20 mouse cellular contexts compared by ENCODE assay signal in the genomic region with DNA sequence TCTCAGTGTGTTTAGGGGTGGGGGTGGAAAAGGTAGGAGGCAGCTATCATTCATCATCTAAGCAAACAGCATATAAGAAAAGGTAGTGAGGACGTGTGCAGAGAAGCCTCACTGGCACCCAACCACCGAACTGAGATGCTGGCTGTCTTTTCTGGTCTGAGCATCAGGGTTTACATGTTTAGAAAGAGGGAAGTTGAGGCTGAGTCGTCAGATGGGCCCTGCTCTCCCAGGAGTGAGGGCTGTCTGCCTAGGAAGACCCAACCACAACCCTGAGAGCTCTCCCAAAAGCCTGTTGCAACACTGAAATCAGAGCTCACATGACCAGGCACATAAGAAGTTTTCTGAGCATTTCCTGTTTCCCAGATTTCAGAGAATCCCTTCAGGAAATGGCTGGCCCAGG.
DNase-seq lines count a peak whose midpoint lies in the region; ATAC-seq and TF ChIP-seq lines count a peak whose summit lies in the region.
"Had no signal": no experiment of that assay in that cellular context is flagged by ENCODE, and none has a peak within 500 bp of the region (broad histone marks: within the 10 kb centered on the region; RNA-seq: fewer than 3 reads in every experiment).

No protein-coding gene starts in this region.

- TF ChIP-seq EP300 in CH12.LX (IDR thresholded peaks at IDR 0.05; ENCODE audit: low read length) = peak; percentile 38; the same call in 1 of the 2 replicates
- no peak for TF ChIP-seq EP300 in stomach, postnatal 0 days (optimal IDR thresholded peaks at IDR 0.05)

- H3K4me1 ChIP-seq in spleen, adult 2 months (ENCODE audit: control insufficient read depth, insufficient read depth, insufficient read length) = peaks cover 39% of the 10 kb centered on the region
- peaks cover 46 to 91% of the 10 kb centered on the region in 2 experiments for H3K4me1 ChIP-seq in CH12.LX (ENCODE audit: control insufficient read depth in 1 of 2, insufficient read depth in 2 of 2)
- 0 out of 2 replicates have a peak, but pooled peaks cover 2% of the 10 kb centered on the region for H3K4me1 ChIP-seq in stomach, postnatal 0 days (replicated peaks; ENCODE audit: control insufficient read depth, insufficient read depth)
- 0 out of 2 replicates have a peak, but pooled peaks cover 11% of the 10 kb centered on the region for H3K4me1 ChIP-seq in kidney, embryonic 14.5 days (ENCODE audit: control insufficient read depth, insufficient read depth, low read length)

- peak; percentile 74 for ATAC-seq in common myeloid progenitor, adult 5-6 weeks (replicated peaks; ENCODE audit: low read depth, poor library complexity, severe bottlenecking)
- peak; percentile 87 for ATAC-seq in megakaryocyte progenitor cell, adult 5-6 weeks (replicated peaks; ENCODE audit: poor library complexity)
- no peak for ATAC-seq in stomach, postnatal 0 days (ENCODE audit: low FRiP score, low TSS enrichment)
- ATAC-seq in kidney, embryonic 14.5 days (ENCODE audit: low FRiP score, low TSS enrichment) = no peak
- ATAC-seq: forebrain, embryonic 15.5 days; hindbrain, postnatal 0 days had no signal

- TF ChIP-seq POLR2A in spleen, adult 2 months (IDR thresholded peaks at IDR 0.05; ENCODE audit: low read depth, low read length) = no peak
- no peak for TF ChIP-seq POLR2A in CH12.LX (IDR thresholded peaks at IDR 0.05; ENCODE audit: low read depth, low read length)

- TF ChIP-seq RAD21 in CH12.LX (IDR thresholded peaks at IDR 0.05; ENCODE audit: low read depth, low read length) = no peak

- peak overlapping the region; percentile 45 for H3K4me2 ChIP-seq in CH12.LX (ENCODE audit: insufficient read depth, low read depth, poor library complexity, severe bottlenecking)
- no peak overlapping the region for H3K4me2 ChIP-seq in stomach, postnatal 0 days (replicated peaks; ENCODE audit: low read depth)
- no peak overlapping the region for H3K4me2 ChIP-seq in kidney, embryonic 14.5 days (replicated peaks; ENCODE audit: low read depth, low read length)
- H3K4me2 ChIP-seq: embryonic facial prominence, embryonic 12.5 days; forebrain, embryonic 15.5 days; heart, embryonic 12.5 days; hindbrain, embryonic 13.5 days had no signal

- dilution Hi-C loops in CH12.LX (cut with MboI; ENCODE audit: extremely low pct_ligation_motif_present, extremely low pct_unique_long_range_greater_than_20kb, low sequenced_read_pairs) = no loop called here

- whole genome bisulfite sequencing in spleen, adult 2 months = 15% methylated on average over 3 of the region's 3 CpGs
- WGBS in stomach, postnatal 0 days = 67% methylated on average over 3 of the region's 3 CpGs
- WGBS in kidney, embryonic 14.5 days = 66% methylated on average over 3 of the region's 3 CpGs

- H3K27me3 ChIP-seq in spleen, adult 2 months (ENCODE audit: control insufficient read depth, insufficient read depth, low read length) = no peaks in the 10 kb centered on the region
- no peaks in the 10 kb centered on the region for H3K27me3 ChIP-seq in CH12.LX (replicated peaks)
- H3K27me3 ChIP-seq in stomach, postnatal 0 days (ENCODE audit: control insufficient read depth, insufficient read depth, low read length) = no peaks in the 10 kb centered on the region
- H3K27me3 ChIP-seq in kidney, embryonic 14.5 days (ENCODE audit: control insufficient read depth, insufficient read depth, low read length) = no peaks in the 10 kb centered on the region
- H3K27me3 ChIP-seq: embryonic facial prominence, embryonic 12.5 days; forebrain, embryonic 15.5 days; heart, embryonic 12.5 days; hindbrain, embryonic 13.5 days had no signal

- H3K36me3 ChIP-seq in spleen, adult 2 months (ENCODE audit: control insufficient read depth, insufficient read depth, low read length) = no peaks in the 10 kb centered on the region
- no peaks in the 10 kb centered on the region for H3K36me3 ChIP-seq in CH12.LX (replicated peaks in 1 of 2; ENCODE audit: control insufficient read depth in 1 of 2, insufficient read depth in 1 of 2, low read length in 1 of 2)
- H3K36me3 ChIP-seq in stomach, postnatal 0 days (ENCODE audit: control insufficient read depth, insufficient read depth, low read length) = no peaks in the 10 kb centered on the region
- H3K36me3 ChIP-seq in kidney, embryonic 14.5 days (ENCODE audit: control insufficient read depth, insufficient read depth, low read length) = no peaks in the 10 kb centered on the region
- H3K36me3 ChIP-seq: embryonic facial prominence, embryonic 12.5 days; forebrain, embryonic 15.5 days; heart, embryonic 12.5 days; hindbrain, embryonic 13.5 days had no signal

- H3K79me2 ChIP-seq in CH12.LX (replicated peaks; ENCODE audit: control insufficient read depth, extremely low read depth, insufficient read depth, poor library complexity, severe bottlenecking) = no peaks in the 10 kb centered on the region; the same call in 1 of the 2 replicates

- H3K9ac ChIP-seq in CH12.LX (ENCODE audit: insufficient read depth, low read depth) = peak overlapping the region; percentile 60
- H3K9ac ChIP-seq in stomach, postnatal 0 days (ENCODE audit: low read length) = no peak overlapping the region
- no peak overlapping the region for H3K9ac ChIP-seq in kidney, embryonic 14.5 days (ENCODE audit: low read depth, low read length)
- H3K9ac ChIP-seq: embryonic facial prominence, embryonic 12.5 days; forebrain, embryonic 15.5 days; heart, embryonic 12.5 days; hindbrain, embryonic 13.5 days had no signal

- in situ Hi-C loops in CH12.LX (cut with MboI; ENCODE audit: low pct_ligation_motif_present, low pct_unique_long_range_greater_than_20kb, low sequenced_read_pairs) = no loop called here

- no peak for TF ChIP-seq CTCF in spleen, adult 2 months (IDR thresholded peaks at IDR 0.05; ENCODE audit: extremely low read depth, insufficient read depth, insufficient read length, insufficient replicate concordance)
- TF ChIP-seq CTCF in CH12.LX (conservative IDR thresholded peaks at IDR 0.05 in 1 of 2, IDR thresholded peaks at IDR 0.05 in 1 of 2; ENCODE audit: low read depth in 2 of 2, low read length in 2 of 2) = no peak
- no peak for TF ChIP-seq CTCF in stomach, postnatal 0 days (IDR thresholded peaks at IDR 0.05; ENCODE audit: low read depth)

- H3K27ac ChIP-seq in spleen, adult 2 months (ENCODE audit: insufficient read depth, low read length) = peak overlapping the region; percentile 98
- peak overlapping the region; percentile 99 for H3K27ac ChIP-seq in CH12.LX (ENCODE audit: insufficient read depth, low read depth)
- H3K27ac ChIP-seq in stomach, postnatal 0 days (replicated peaks) = no peak overlapping the region
- H3K27ac ChIP-seq in kidney, embryonic 14.5 days (ENCODE audit: low read depth, low read length) = no peak overlapping the region
- H3K27ac ChIP-seq: embryonic facial prominence, embryonic 12.5 days; forebrain, embryonic 15.5 days; heart, adult 2 months; hindbrain, embryonic 13.5 days; hindbrain, postnatal 0 days had no signal

- no peaks in the 10 kb centered on the region for H3K9me3 ChIP-seq in CH12.LX (replicated peaks; ENCODE audit: low read length)
- no peaks in the 10 kb centered on the region for H3K9me3 ChIP-seq in stomach, postnatal 0 days (ENCODE audit: control insufficient read depth, low read length)
- no peaks in the 10 kb centered on the region for H3K9me3 ChIP-seq in kidney, embryonic 14.5 days (ENCODE audit: control insufficient read depth, low read length)
- H3K9me3 ChIP-seq: embryonic facial prominence, embryonic 12.5 days; forebrain, embryonic 15.5 days; heart, embryonic 12.5 days; hindbrain, embryonic 13.5 days had no signal

- peak in 1 of 2 experiments; percentile 31 for DNase-seq in spleen, adult 2 months (ENCODE audit: low read depth in 1 of 2, low spot score in 2 of 2)
- DNase-seq in spleen, adult 18-20 months = no peak
- no peak for DNase-seq in CH12.LX (ENCODE audit: extremely low read depth)
- DNase-seq in stomach, postnatal 0 days (ENCODE audit: low spot score) = no peak
- DNase-seq in ovary, adult 18-20 months (ENCODE audit: low spot score) = no peak
- DNase-seq: adrenal gland, adult 8-10 months; adrenal gland, postnatal 36 days; cerebellum, adult 11-12 months; cerebellum, postnatal 10 days; gastrocnemius, postnatal 10 days; heart, adult 2 months; kidney, adult 11 months had no signal

- H3K4me3 ChIP-seq in spleen, adult 2 months (ENCODE audit: extremely low read depth, insufficient read depth, insufficient read length) = no peak overlapping the region
- no peak overlapping the region for H3K4me3 ChIP-seq in CH12.LX (replicated peaks in 1 of 3; ENCODE audit: low read depth in 2 of 3, low read length in 2 of 3, poor library complexity in 1 of 3)
- H3K4me3 ChIP-seq in stomach, postnatal 0 days (ENCODE audit: low read depth, low read length) = no peak overlapping the region
- H3K4me3 ChIP-seq in kidney, embryonic 14.5 days (ENCODE audit: low read length) = no peak overlapping the region
- H3K4me3 ChIP-seq: embryonic facial prominence, embryonic 12.5 days; forebrain, embryonic 15.5 days; heart, adult 2 months; heart, embryonic 12.5 days; hindbrain, embryonic 13.5 days had no signal

TF ChIP-seq in CH12.LX, 34 proteins besides CTCF, POLR2A, EP300 and RAD21:
- TF ChIP-seq NELFE (IDR thresholded peaks at IDR 0.05; ENCODE audit: low read depth, low read length) (0 out of 2 replicates have a peak, but pooled peaks have one; percentile 13), MEF2A (IDR thresholded peaks at IDR 0.05; ENCODE audit: borderline replicate concordance, low read depth, low read length) (0 out of 2 replicates have a peak, but pooled peaks have one; percentile 32), IRF4 (IDR thresholded peaks at IDR 0.05; ENCODE audit: low read depth, low read length) (peak; percentile 15; the same call in 1 of the 2 replicates), MAZ (IDR thresholded peaks at IDR 0.05; ENCODE audit: low read depth, low read length) (no peak), BHLHE40 (IDR thresholded peaks at IDR 0.05; ENCODE audit: low read depth, low read length) (0 out of 2 replicates have a peak, but pooled peaks have one; percentile 39), ZMIZ1 (IDR thresholded peaks at IDR 0.05; ENCODE audit: low read depth, low read length) (0 out of 2 replicates have a peak, but pooled peaks have one; percentile 17), MAFK (IDR thresholded peaks at IDR 0.05; ENCODE audit: insufficient replicate concordance, low read length) (no peak)

Comparison
In these comparisons a context has a peak if more than half of its experiments do, and no peak if none do; other contexts are left out.
1. H3K27ac ChIP-seq: peak in spleen, adult 2 months (single experiment) and CH12.LX (single experiment); none in stomach, postnatal 0 days (single experiment) and kidney, embryonic 14.5 days (single experiment).
2. ATAC-seq: peak in common myeloid progenitor, adult 5-6 weeks (single experiment) and megakaryocyte progenitor cell, adult 5-6 weeks (single experiment); none in stomach, postnatal 0 days (single experiment) and kidney, embryonic 14.5 days (single experiment).